Mouse (Mus musculus): Measurements from ENCODE around the gene Ppm1n. TPM values are rescaled to one million over a fixed set of nuclear protein-coding genes. Genes with fewer than 3 reads are reported as not detected.

Ppm1n gene
- polyA plus RNA-seq, 1 experiment from 2014 or later, result 0.96 TPM

Other genes with a start within 250 kb of the Ppm1n start
- 0.16 and 0.31 TPM in 2 replicates for gene Rsph6a, start 225.4 kb downstream of the Ppm1n start, polyA plus RNA-seq (2015; fragmentation: Nextera tagmentation; extraction: Ambion mirVana)
- 36.2 and 42.5 TPM in 2 replicates for gene Dmwd, start 203.8 kb downstream of the Ppm1n start, polyA plus RNA-seq (2015; fragmentation: Nextera tagmentation; extraction: Ambion mirVana)
- gene Dmpk, start 196.2 kb downstream of the Ppm1n start, polyA plus RNA-seq (2015; fragmentation: Nextera tagmentation; extraction: Ambion mirVana), result 10.5 and 10.9 TPM in 2 replicates
- gene Six5, start 185.5 kb downstream of the Ppm1n start, polyA plus RNA-seq (2015; fragmentation: Nextera tagmentation; extraction: Ambion mirVana), result 2.5 and 2.6 TPM in 2 replicates
- 6.9 and 8.1 TPM in 2 replicates for gene Gm4969, start 161.7 kb downstream of the Ppm1n start, polyA plus RNA-seq (2015; fragmentation: Nextera tagmentation; extraction: Ambion mirVana)
- 16.2 and 16.6 TPM in 2 replicates for gene Fbxo46, start 160.2 kb downstream of the Ppm1n start, polyA plus RNA-seq (2015; fragmentation: Nextera tagmentation; extraction: Ambion mirVana)
- gene Qpctl, start 130.8 kb downstream of the Ppm1n start, polyA plus RNA-seq (2015; fragmentation: Nextera tagmentation; extraction: Ambion mirVana), result 21.7 and 24.2 TPM in 2 replicates
- gene Snrpd2, start 130.3 kb downstream of the Ppm1n start, polyA plus RNA-seq (2015; fragmentation: Nextera tagmentation; extraction: Ambion mirVana), result 116 and 118 TPM in 2 replicates
- 2.1 TPM in 2 replicates for gene Gipr, start 113.9 kb downstream of the Ppm1n start, polyA plus RNA-seq (2015; fragmentation: Nextera tagmentation; extraction: Ambion mirVana)
- 8.2 and 8.8 TPM in 2 replicates for gene Eml2, start 103.6 kb downstream of the Ppm1n start, polyA plus RNA-seq (2015; fragmentation: Nextera tagmentation; extraction: Ambion mirVana)
- 2.7 and 3.8 TPM in 2 replicates for gene Gpr4, start 67.5 kb downstream of the Ppm1n start, polyA plus RNA-seq (2015; fragmentation: Nextera tagmentation; extraction: Ambion mirVana)
- 38.5 and 41.8 TPM in 2 replicates for gene Opa3, start 51.7 kb downstream of the Ppm1n start, polyA plus RNA-seq (2015; fragmentation: Nextera tagmentation; extraction: Ambion mirVana)
- 41.5 and 42.1 TPM in 2 replicates for gene Vasp, start 8.2 kb downstream of the Ppm1n start, polyA plus RNA-seq (2015; fragmentation: Nextera tagmentation; extraction: Ambion mirVana)
- gene Rtn2, start 2.6 kb upstream of the Ppm1n start, polyA plus RNA-seq (2015; fragmentation: Nextera tagmentation; extraction: Ambion mirVana), result 112 and 130 TPM in 2 replicates
- 0.08 and 0.14 TPM in 2 replicates for gene Fosb, start 30.0 kb upstream of the Ppm1n start, polyA plus RNA-seq (2015; fragmentation: Nextera tagmentation; extraction: Ambion mirVana)
- gene Ercc1, start 64.7 kb upstream of the Ppm1n start, polyA plus RNA-seq (2015; fragmentation: Nextera tagmentation; extraction: Ambion mirVana), result 84.8 and 88.9 TPM in 2 replicates
- gene Cd3eap, start 79.4 kb upstream of the Ppm1n start, polyA plus RNA-seq (2015; fragmentation: Nextera tagmentation; extraction: Ambion mirVana), result 21.2 and 22.5 TPM in 2 replicates
- 2.6 and 3.0 TPM in 2 replicates for gene Ppp1r13l, start 79.7 kb upstream of the Ppm1n start, polyA plus RNA-seq (2015; fragmentation: Nextera tagmentation; extraction: Ambion mirVana)
- 23.8 and 24.4 TPM in 2 replicates for gene Ercc2, start 101.9 kb upstream of the Ppm1n start, polyA plus RNA-seq (2015; fragmentation: Nextera tagmentation; extraction: Ambion mirVana)
- 1.2 and 2.1 TPM in 2 replicates for gene Klc3, start 124.0 kb upstream of the Ppm1n start, polyA plus RNA-seq (2015; fragmentation: Nextera tagmentation; extraction: Ambion mirVana)
- 0.23 and 1.4 TPM in 2 replicates for gene Ckm, start 124.7 kb upstream of the Ppm1n start, polyA plus RNA-seq (2015; fragmentation: Nextera tagmentation; extraction: Ambion mirVana)
- 18.4 and 18.7 TPM in 2 replicates for gene Mark4, start 178.8 kb upstream of the Ppm1n start, polyA plus RNA-seq (2015; fragmentation: Nextera tagmentation; extraction: Ambion mirVana)
- 0.76 and 0.82 TPM in 2 replicates for gene Exoc3l2, start 183.3 kb upstream of the Ppm1n start, polyA plus RNA-seq (2015; fragmentation: Nextera tagmentation; extraction: Ambion mirVana)
- gene Bloc1s3, start 228.3 kb upstream of the Ppm1n start, polyA plus RNA-seq (2015; fragmentation: Nextera tagmentation; extraction: Ambion mirVana), result 4.5 and 4.8 TPM in 2 replicates
- gene Trappc6a, start 228.3 kb upstream of the Ppm1n start, polyA plus RNA-seq (2015; fragmentation: Nextera tagmentation; extraction: Ambion mirVana), result 39.4 and 41.4 TPM in 2 replicates
- 1.1 and 1.2 TPM in 2 replicates for gene Nkpd1, start 237.8 kb upstream of the Ppm1n start, polyA plus RNA-seq (2015; fragmentation: Nextera tagmentation; extraction: Ambion mirVana)